Mouse (Mus musculus) lung, embryonic 16.5 days (tissue): ENCODE results near the gene Olfr312. TPM values are rescaled to one million over a fixed set of nuclear protein-coding genes. Genes with fewer than 3 reads are reported as not detected.
"Not testable (repeated sequence)": the region's sequence is repeated elsewhere in the genome, so short reads cannot be mapped to it uniquely, and the experiment has no call there.

Experiments
- ATAC-seq: fragments of 200-750 bp; cut with Nextera tagmentation; 2 replicates; pipeline ENCODE4 v1.8.0; 2017; ENCODE audit warnings: low read depth, mild to moderate bottlenecking, moderate library complexity
- H3K27ac ChIP-seq: fragments of 300-500 bp; sonication (generic); 2 replicates; pipeline ENCODE4 v1.5.1; 2014; ENCODE audit warnings: mild to moderate bottlenecking, control low read depth, low read length
- H3K27me3 ChIP-seq: fragments of 300-500 bp; sonication (generic); 2 replicates; pipeline ENCODE4 v1.6.1; 2014; ENCODE audit warnings: low read depth, low read length, mixed read lengths; ENCODE audit not compliant: control insufficient read depth, insufficient read depth
- H3K36me3 ChIP-seq: fragments of 300-500 bp; sonication (generic); 2 replicates; pipeline ENCODE4 v1.6.1; 2014; ENCODE audit warnings: low read length; ENCODE audit not compliant: control insufficient read depth, insufficient read depth
- H3K4me1 ChIP-seq: fragments of 300-500 bp; sonication (generic); replicated peaks from 2 replicates; pipeline ENCODE4 v1.6.1; 2014; ENCODE audit warnings: low read length, mixed read lengths; ENCODE audit not compliant: control insufficient read depth, insufficient read depth
- H3K4me2 ChIP-seq: fragments of 300-500 bp; sonication (generic); 2 replicates; pipeline ENCODE4 v1.6.1; 2014; ENCODE audit warnings: low read depth, low read length, control low read depth
- H3K4me3 ChIP-seq: fragments of 300-500 bp; sonication (generic); 2 replicates; pipeline ENCODE4 v1.5.1; 2014; ENCODE audit warnings: mild to moderate bottlenecking, low read length, control low read depth
- H3K9ac ChIP-seq: fragments of 300-500 bp; sonication (generic); 2 replicates; pipeline ENCODE4 v1.6.1; 2014; ENCODE audit warnings: low read length, control low read depth
- H3K9me3 ChIP-seq: fragments of 300-500 bp; sonication (generic); 2 replicates; pipeline ENCODE4 v1.6.1; 2016; ENCODE audit warnings: low read length; ENCODE audit not compliant: control insufficient read depth
- WGBS: fragments of 180-500 bp; shearing (Covaris S2); extraction: QIAGEN DNeasy Blood & Tissue Kit; methylation state at CpG from one replicate; pipeline ENCODE4 v1.1.7; 2014; 5-methylcytosine and 5-hydroxymethylcytosine counted together
- polyA plus RNA-seq: library from polyadenylated mRNA; unstranded; fragments of >200 nt; fragmentation: Nextera tagmentation; extraction: Ambion mirVana; gene quantifications from 2 replicates; pipeline ENCODE4 v1.2.1, GENCODE M21; 2015

Olfr312 gene
- polyA plus RNA-seq, 1 experiment from 2014 or later: not detected

DNA sequence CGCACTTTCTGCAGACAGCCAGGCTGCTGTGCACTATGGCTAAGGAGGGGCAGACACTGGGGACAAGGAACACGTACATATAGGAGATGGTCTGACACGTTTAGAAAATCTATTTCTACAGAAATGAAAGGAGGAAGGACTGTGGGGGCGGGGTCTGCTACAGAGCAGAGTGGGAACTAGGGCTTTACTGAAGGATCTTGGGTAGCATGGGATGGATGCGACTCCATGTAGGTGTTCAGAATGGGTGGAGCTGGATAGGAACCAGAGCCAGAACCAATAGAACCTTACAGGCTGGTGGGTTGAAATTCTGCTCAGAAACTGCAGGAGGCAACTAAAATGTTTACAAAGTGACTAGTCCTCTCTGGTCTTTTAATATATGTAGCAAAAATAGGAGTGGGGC lies 29.3 kb upstream of the Olfr312 start:
- 70% methylated on average over 5 of the region's 5 CpGs for WGBS
- H3K4me2 ChIP-seq: no peak overlapping the region
- no peak for ATAC-seq
- no peaks in the 10 kb centered on the region; the same call in 1 of the 2 replicates for H3K4me1 ChIP-seq
- no peaks in the 10 kb centered on the region for H3K9me3 ChIP-seq
- H3K27ac ChIP-seq: no peak overlapping the region
- H3K36me3 ChIP-seq: no peaks in the 10 kb centered on the region
- H3K9ac ChIP-seq: no peak overlapping the region
- H3K4me3 ChIP-seq: no peak overlapping the region
- no peaks in the 10 kb centered on the region for H3K27me3 ChIP-seq

DNA sequence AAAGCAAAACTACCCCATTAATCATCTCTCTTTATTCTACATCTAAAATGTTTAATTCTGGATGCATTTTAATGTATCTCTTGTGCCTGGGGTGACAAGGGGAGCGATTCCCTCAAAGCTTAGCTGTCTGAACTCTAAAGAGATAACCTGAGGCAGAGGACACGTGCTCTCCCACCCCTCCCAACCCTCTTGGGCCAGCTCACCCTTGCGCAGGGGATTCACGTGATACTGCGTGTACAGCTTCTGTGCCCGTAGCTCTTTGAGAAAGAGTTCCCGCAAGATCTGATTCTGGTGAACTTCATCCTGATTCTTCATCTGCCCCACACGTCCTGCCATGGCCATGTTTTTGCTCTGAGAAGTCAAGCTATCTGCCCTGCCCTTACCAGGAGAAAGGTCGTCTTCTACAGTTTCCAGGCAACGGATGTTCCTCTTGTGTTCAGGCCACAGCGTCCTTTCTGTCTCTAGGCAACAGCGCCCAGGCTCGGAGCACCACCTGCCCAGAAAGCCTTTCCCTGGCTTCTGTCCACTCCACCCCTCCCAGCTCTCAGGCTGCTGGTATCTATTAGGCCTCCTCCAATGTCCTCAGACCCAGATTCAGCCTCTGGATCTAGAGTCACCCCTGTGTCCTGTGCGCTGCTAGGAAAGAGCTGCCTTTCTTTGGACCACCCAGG lies 27.3 kb upstream of the Olfr312 start, which contains the start of gene Fam183b:
Gene Fam183b (minus strand): TSS at position 403 of the 671 bp plus-strand sequence.
- no peaks in the 10 kb centered on the region; the same call in 1 of the 2 replicates for H3K4me1 ChIP-seq
- no peak within 1 kb of the TSS for H3K9ac ChIP-seq
- H3K4me2 ChIP-seq: peak within 1 kb of the TSS; percentile 4; the same call in 1 of the 2 replicates
- 13% methylated on average over 14 of the region's 14 CpGs for WGBS
- H3K9me3 ChIP-seq: no peaks in the 10 kb centered on the region
- no peaks in the 10 kb centered on the region for H3K27me3 ChIP-seq
- no peaks in the 10 kb centered on the region for H3K36me3 ChIP-seq
- ATAC-seq: 0 out of 2 replicates have a peak, but pooled peaks have one; percentile 20
- H3K27ac ChIP-seq: no peak within 1 kb of the TSS
- H3K4me3 ChIP-seq: no peak within 1 kb of the TSS

DNA sequence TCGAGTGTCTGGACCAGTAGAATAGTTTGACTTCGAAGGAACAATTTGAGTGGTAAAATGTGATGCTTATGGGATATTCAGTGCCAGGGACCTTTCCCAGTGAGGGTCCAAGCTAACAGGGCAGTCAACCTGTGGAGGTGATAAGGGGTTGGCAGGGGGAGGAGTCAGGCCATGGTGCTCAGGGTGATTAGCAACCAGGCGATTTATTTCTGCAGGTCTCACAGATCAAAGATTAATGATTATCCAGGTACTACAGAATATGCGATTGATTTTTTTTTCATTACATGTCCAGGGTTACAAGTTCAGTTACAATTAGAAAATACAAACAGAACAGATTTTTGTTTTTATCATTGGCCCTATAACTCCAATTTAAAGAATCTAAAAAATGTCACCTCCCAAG lies 25.2 kb upstream of the Olfr312 start:
- Histone ChIP-seq H3K27ac (no peak overlapping the region), H3K4me2 (no peak overlapping the region), H3K36me3 (no peaks in the 10 kb centered on the region), H3K4me1 (no peaks in the 10 kb centered on the region; the same call in 1 of the 2 replicates), H3K9me3 (no peaks in the 10 kb centered on the region), H3K27me3 (no peaks in the 10 kb centered on the region), H3K9ac (no peak overlapping the region), H3K4me3 (no peak overlapping the region)
- WGBS: 31% methylated on average over 4 of the region's 4 CpGs
- no peak for ATAC-seq

DNA sequence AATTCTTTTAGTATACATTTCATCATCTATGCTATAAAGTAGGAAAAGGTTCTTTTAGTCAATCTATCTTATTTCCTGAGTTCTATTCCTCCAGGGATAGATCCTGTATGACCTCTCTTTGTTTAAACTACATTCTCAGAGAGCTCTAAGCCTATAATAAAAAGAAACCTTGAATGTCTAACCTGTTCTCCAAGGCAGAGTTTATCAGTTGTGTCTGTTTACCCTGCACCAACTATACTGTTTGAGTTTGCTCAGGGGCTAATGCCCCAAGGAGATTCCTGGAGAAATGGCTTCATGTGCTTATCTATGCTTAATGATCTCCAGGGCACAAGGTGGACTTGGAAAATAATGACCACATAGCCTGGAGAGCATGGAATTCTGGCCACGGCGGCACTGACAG lies 24.6 kb upstream of the Olfr312 start:
- Histone ChIP-seq H3K27ac (no peak overlapping the region), H3K27me3 (no peaks in the 10 kb centered on the region), H3K4me2 (no peak overlapping the region), H3K9ac (no peak overlapping the region), H3K9me3 (no peaks in the 10 kb centered on the region), H3K4me1 (no peaks in the 10 kb centered on the region; the same call in 1 of the 2 replicates), H3K4me3 (no peak overlapping the region), H3K36me3 (no peaks in the 10 kb centered on the region)
- ATAC-seq: no peak
- 17% methylated on average over 2 of the region's 2 CpGs for WGBS

DNA sequence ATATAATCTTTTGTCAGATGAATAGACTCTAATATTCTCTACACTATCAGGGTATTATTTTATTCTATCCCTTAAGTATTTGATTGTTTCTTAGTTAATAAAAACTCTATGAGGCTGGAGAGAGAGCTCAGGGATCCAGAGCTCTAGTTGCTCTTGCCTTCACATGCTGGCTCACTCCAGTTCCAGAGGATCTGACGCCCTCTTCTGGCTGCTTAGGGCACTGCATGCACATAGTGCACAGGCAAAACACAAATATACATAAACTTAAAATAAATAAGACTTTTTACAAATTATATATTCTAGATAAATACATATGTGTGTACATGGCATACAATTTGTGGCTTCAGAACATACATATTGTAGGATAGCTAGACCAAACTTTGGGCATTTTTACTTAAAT lies 17.0 kb upstream of the Olfr312 start:
- H3K4me2 ChIP-seq: no peak overlapping the region
- no peak overlapping the region for H3K27ac ChIP-seq
- H3K4me1 ChIP-seq: no peaks in the 10 kb centered on the region
- no peaks in the 10 kb centered on the region for H3K9me3 ChIP-seq
- no peak for ATAC-seq
- no peak overlapping the region for H3K9ac ChIP-seq
- no peaks in the 10 kb centered on the region for H3K27me3 ChIP-seq
- H3K4me3 ChIP-seq: no peak overlapping the region
- WGBS: 10% methylated on average over 1 of the region's 1 CpGs
- no peaks in the 10 kb centered on the region for H3K36me3 ChIP-seq

DNA sequence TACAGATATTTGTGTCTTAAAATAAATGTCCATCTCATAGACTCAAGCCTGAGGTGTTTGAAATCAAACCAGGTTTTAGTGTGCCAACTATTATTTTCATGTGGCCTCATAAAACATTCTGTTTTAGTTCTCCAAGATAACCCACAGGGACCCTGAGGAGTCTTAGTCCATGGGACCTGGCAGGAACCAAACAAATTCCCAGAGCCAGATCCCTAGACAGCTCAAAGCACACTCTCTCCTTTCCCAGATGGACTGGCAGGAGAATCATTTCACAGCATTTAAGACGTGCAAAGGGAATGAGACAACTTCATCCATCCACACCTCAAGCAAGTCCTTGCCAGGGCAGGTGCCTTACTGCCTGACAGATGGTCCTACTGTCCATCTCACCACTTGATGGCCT lies 14.3 kb upstream of the Olfr312 start, which contains the start of gene Olfr313:
Gene Olfr313 (plus strand): TSS at position 301 of the 400 bp plus-strand sequence.
- not testable (repeated sequence) for ATAC-seq, H3K36me3 ChIP-seq, H3K27ac ChIP-seq, H3K4me3 ChIP-seq, H3K4me2 ChIP-seq, H3K27me3 ChIP-seq, H3K9ac ChIP-seq, H3K9me3 ChIP-seq, H3K4me1 ChIP-seq
- 32% methylated on average over 1 of the region's 1 CpGs for WGBS

DNA sequence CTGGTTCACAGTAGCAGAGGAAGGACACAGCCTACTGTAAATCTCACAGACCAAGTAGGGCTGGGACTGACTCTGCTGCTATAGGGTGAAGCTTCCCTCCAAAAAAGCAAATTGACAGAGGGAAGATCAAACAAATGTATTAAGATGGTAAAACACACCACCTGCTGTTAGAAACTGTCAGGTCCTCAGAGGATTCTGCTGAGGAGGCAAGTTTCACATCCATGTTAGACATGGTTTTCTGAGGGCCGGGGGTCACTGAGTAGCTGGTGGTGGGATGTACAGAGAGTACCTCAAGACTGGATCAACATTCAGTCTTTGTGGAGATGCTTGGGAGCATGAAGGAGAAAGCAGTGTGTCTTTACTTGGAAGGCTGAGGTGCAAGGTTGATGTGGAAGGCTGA lies 13.4 kb upstream of the Olfr312 start:
- no peak overlapping the region for H3K4me3 ChIP-seq
- H3K4me1 ChIP-seq: no peaks in the 10 kb centered on the region
- no peak overlapping the region for H3K27ac ChIP-seq
- H3K36me3 ChIP-seq: no peaks in the 10 kb centered on the region
- H3K4me2 ChIP-seq: no peak overlapping the region
- no peaks in the 10 kb centered on the region for H3K27me3 ChIP-seq
- 74% methylated on average over 1 of the region's 1 CpGs for WGBS
- no peak overlapping the region for H3K9ac ChIP-seq
- no peaks in the 10 kb centered on the region for H3K9me3 ChIP-seq
- no peak for ATAC-seq

DNA sequence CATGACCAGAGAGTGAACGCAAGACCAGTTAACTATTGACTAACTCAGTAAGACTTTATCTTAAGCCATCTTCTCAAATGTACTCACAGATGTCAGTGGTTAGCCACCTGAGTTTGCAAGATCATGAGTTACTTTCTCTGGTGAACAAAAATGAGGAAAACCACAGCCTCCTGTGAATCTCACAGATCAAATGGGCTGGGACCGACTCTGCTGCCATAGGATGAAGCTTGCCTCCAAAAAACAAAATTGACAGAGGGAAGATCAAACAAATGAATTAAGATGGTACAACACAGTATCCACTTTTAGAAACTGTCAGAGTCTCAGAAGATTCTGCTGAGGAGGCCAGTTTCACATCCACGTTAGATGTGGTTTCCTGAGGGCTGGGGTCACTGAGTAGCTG lies 727 bp downstream of the Olfr312 start:
- Histone ChIP-seq H3K4me2 (no peak overlapping the region), H3K9me3 (no peaks in the 10 kb centered on the region), H3K4me3 (no peak overlapping the region), H3K27ac (no peak overlapping the region), H3K9ac (no peak overlapping the region), H3K27me3 (no peaks in the 10 kb centered on the region), H3K4me1 (no peaks in the 10 kb centered on the region), H3K36me3 (no peaks in the 10 kb centered on the region)
- ATAC-seq: no peak
- 78% methylated on average over 3 of the region's 3 CpGs for WGBS

DNA sequence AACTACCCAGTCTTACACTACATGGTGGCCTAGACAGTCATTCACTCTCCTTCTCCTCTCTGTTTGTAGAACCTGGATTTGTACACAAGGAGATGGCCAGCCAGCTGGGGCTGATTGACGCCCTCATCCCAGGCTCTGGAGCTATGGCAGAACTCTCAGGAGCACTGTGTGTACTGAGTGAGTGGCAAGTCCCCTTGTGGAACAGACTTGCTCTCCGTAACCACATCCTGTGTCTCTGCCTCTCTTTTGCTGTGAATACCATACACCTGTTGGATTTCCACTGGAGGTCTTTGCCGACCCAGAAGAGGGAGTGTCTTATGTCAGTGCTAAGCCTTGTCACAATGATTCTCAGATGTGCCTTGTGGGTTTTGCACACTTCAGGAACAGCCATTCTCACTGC lies 3.5 kb downstream of the Olfr312 start:
- not testable (repeated sequence) for H3K27ac ChIP-seq, H3K9me3 ChIP-seq, H3K4me1 ChIP-seq, ATAC-seq, H3K4me3 ChIP-seq, H3K4me2 ChIP-seq, H3K9ac ChIP-seq, H3K27me3 ChIP-seq, H3K36me3 ChIP-seq
- WGBS: 53% methylated on average over 3 of the region's 3 CpGs
